Mouse (Mus musculus) liver, postnatal 0 days (tissue): ENCODE measurements around the gene Adsl. TPM values are rescaled to one million over a fixed set of nuclear protein-coding genes. Genes with fewer than 3 reads are reported as not detected.

Experiments used
- ATAC-seq: fragments of 200-750 bp; cut with Nextera tagmentation; 2 replicates; pipeline ENCODE4 v1.8.0; 2017; ENCODE audit warnings: mild to moderate bottlenecking, moderate library complexity
- DNase-seq: peaks from one replicate; pipeline ENCODE4 v3.0.0-alpha.2; 2016
- H3K27ac ChIP-seq: fragments of 300-500 bp; sonication (generic); 2 replicates; pipeline ENCODE4 v1.5.1; 2014; ENCODE audit warnings: antibody characterized with exemption, moderate library complexity, mild to moderate bottlenecking, low read depth
- H3K27me3 ChIP-seq: fragments of 300-500 bp; sonication (generic); 2 replicates; pipeline ENCODE4 v1.6.1; 2014; ENCODE audit warnings: low read length, control low read depth, mixed read lengths; ENCODE audit not compliant: insufficient read depth
- H3K36me3 ChIP-seq: fragments of 300-500 bp; sonication (generic); replicated peaks from 2 replicates; pipeline ENCODE4 v1.6.1; 2014; ENCODE audit warnings: mild to moderate bottlenecking, control low read depth, low read length, moderate library complexity, mixed read lengths; ENCODE audit not compliant: insufficient read depth
- H3K4me1 ChIP-seq: fragments of 300-500 bp; sonication (generic); 2 replicates; pipeline ENCODE4 v1.6.1; 2014; ENCODE audit warnings: antibody characterized with exemption, mild to moderate bottlenecking, control low read depth; ENCODE audit not compliant: insufficient read depth
- H3K4me2 ChIP-seq: fragments of 300-500 bp; sonication (generic); 2 replicates; pipeline ENCODE4 v1.6.1; 2014; ENCODE audit warnings: low read depth, mild to moderate bottlenecking, low read length, moderate library complexity, mixed read lengths
- H3K4me3 ChIP-seq: fragments of 300-500 bp; sonication (generic); 2 replicates; pipeline ENCODE4 v1.5.1; 2014; ENCODE audit warnings: low read depth, low read length
- H3K9ac ChIP-seq: fragments of 300-500 bp; sonication (generic); replicated peaks from 2 replicates; pipeline ENCODE4 v1.6.1; 2014; ENCODE audit warnings: mild to moderate bottlenecking, moderate library complexity
- H3K9me3 ChIP-seq: fragments of 300-500 bp; sonication (generic); 2 replicates; pipeline ENCODE4 v1.6.1; 2016; ENCODE audit warnings: mild to moderate bottlenecking, control low read depth, low read length, mixed read lengths
- CTCF ChIP-seq: sonication (generic); IDR thresholded peaks from 2 replicates; pipeline ENCODE4 v1.5.1; 2016; ENCODE audit warnings: antibody characterized with exemption, low read depth
- EP300 ChIP-seq: IDR thresholded peaks from 2 replicates; pipeline ENCODE4 v1.6.1; 2016; ENCODE audit warnings: antibody characterized with exemption, low read depth, mild to moderate bottlenecking
- WGBS: fragments of 180-500 bp; shearing (Covaris S2); extraction: QIAGEN DNeasy Blood & Tissue Kit; methylation state at CpG from one replicate; pipeline ENCODE4 v1.1.7; 2014; ENCODE audit not compliant: insufficient replicate concordance; 5-methylcytosine and 5-hydroxymethylcytosine counted together
- polyA plus RNA-seq: library from polyadenylated mRNA; unstranded; fragments of >200 nt; fragmentation: Nextera tagmentation; extraction: Ambion mirVana; gene quantifications from 2 replicates; pipeline ENCODE4 v1.2.1, GENCODE M21; 2015

The Adsl gene
- polyA plus RNA-seq, 1 experiment from 2014 or later, result 37.0 TPM

DNA sequence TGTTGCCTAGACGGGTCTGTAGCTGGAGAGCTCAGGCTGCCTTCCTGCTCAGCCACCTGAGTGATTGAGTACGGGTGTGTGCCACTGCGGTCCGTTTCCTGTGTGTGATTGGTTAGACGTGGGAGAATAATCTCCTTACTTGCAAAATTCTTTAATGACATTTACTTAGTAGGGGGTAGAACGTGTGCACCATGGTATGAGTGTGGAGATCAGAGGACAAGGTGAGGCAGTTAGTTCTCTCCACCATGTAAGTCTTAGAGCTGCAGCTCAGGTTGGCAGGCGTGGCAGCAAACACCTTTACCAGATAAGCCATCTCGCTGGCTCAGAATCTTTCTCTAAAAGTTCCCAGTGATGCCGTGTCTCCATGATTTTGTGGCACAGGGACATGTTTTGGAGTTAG, 5.7 kb downstream of the Adsl start:
- no peak overlapping the region for H3K4me3 ChIP-seq
- no peak overlapping the region for H3K4me2 ChIP-seq
- no peaks in the 10 kb centered on the region for H3K27me3 ChIP-seq
- no peaks in the 10 kb centered on the region for H3K9me3 ChIP-seq
- H3K27ac ChIP-seq, result no peak overlapping the region
- DNase-seq (no peak), ATAC-seq (no peak)
- H3K36me3 ChIP-seq, result peaks cover 41% of the 10 kb centered on the region
- peaks cover 10% of the 10 kb centered on the region for H3K4me1 ChIP-seq
- H3K9ac ChIP-seq, result no peak overlapping the region
- 83% methylated on average over 9 of the region's 9 CpGs for WGBS
- TF ChIP-seq CTCF, result no peak
- no peak for TF ChIP-seq EP300

DNA sequence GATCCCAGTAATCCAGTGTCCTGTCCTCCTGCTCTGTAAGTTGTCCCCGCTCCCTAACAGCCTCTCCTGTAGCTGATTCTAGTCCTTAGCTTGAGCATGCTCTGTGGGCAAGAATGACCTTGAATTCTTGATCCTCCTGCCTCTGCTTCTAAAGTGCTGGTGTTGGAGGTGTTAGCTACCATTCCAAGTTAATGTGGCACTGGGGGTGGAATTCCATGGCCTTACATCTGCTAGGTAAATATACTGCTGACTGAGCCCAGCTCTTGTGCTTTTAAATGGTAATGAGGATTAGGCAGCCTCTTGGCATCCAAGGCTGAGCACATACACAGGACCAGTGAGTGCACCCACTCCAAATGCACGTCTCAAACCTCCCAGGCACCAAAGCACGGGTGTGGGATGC, 6.6 kb downstream of the Adsl start:
- Histone ChIP-seq H3K9ac (no peak overlapping the region), H3K27me3 (no peaks in the 10 kb centered on the region), H3K27ac (no peak overlapping the region), H3K4me3 (no peak overlapping the region), H3K36me3 (peaks cover 44% of the 10 kb centered on the region), H3K4me2 (no peak overlapping the region), H3K4me1 (peaks cover under 1% of the 10 kb centered on the region; the same call in 1 of the 2 replicates), H3K9me3 (no peaks in the 10 kb centered on the region)
- DNase-seq (no peak), ATAC-seq (no peak)
- 79% methylated on average over 3 of the region's 3 CpGs for WGBS
- no peak for TF ChIP-seq CTCF
- no peak for TF ChIP-seq EP300

DNA sequence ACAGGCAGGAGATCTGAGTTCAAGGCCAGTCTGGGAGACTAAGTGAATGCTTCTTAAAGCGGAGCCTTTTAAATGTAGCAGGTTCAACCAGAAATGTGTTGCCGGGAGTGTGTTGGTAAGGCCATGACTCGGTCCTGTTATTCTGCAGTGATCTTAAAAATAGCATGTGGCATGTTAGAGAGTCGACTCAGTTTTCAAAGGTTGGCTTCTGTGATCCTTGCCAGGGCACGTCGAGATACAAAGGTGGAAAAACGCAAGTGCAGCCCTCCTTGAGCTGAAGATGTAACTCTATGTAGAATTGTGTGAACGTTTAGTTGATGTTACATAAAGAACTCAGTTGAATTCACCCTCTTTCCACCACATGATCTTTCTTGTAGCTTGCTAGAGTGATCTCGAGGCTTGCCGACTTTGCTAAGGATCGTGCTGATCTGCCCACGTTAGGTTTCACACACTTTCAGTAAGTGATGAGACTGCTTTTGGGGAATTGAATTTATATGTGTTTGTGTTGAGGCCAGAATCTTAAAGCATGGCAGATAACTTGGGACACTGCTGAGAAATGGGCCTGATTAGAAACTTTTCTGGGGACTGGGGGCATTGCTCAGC, 7.6 kb downstream of the Adsl start:
- peaks cover 50% of the 10 kb centered on the region for H3K36me3 ChIP-seq
- H3K4me1 ChIP-seq, result no peaks in the 10 kb centered on the region
- H3K4me2 ChIP-seq, result no peak overlapping the region
- WGBS, result 86% methylated on average over 12 of the region's 12 CpGs
- ATAC-seq (no peak), DNase-seq (no peak)
- no peak overlapping the region for H3K4me3 ChIP-seq
- no peak overlapping the region for H3K27ac ChIP-seq
- H3K27me3 ChIP-seq, result no peaks in the 10 kb centered on the region
- no peak overlapping the region for H3K9ac ChIP-seq
- H3K9me3 ChIP-seq, result no peaks in the 10 kb centered on the region
- no peak for TF ChIP-seq EP300

DNA sequence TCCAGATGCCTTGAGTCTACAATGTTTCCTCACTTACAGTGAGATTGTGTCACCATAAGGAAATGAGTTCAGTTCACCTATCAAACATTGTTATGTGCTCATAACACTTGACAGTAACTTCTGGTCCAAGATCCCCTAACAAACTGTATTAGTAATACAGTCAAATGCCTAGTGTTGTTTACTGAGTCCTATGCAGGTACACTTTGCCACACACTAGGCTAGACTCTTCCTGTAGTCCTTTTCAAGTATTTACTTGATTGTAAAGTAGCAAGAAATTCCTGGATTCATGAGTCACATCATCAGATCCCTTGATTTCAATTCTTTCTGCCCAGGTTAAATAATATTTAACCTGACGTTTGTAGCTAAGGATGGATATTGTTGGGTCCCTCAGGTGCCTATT, 21.1 kb downstream of the Adsl start:
- no peak overlapping the region for H3K4me2 ChIP-seq
- no peaks in the 10 kb centered on the region for H3K9me3 ChIP-seq
- H3K9ac ChIP-seq, result no peak overlapping the region
- no peak overlapping the region for H3K27ac ChIP-seq
- no peaks in the 10 kb centered on the region for H3K27me3 ChIP-seq
- 87% methylated on average over 1 of the region's 1 CpGs for WGBS
- no peaks in the 10 kb centered on the region for H3K4me1 ChIP-seq
- no peak for TF ChIP-seq CTCF
- no peak for TF ChIP-seq EP300
- no peak overlapping the region for H3K4me3 ChIP-seq
- DNase-seq (no peak), ATAC-seq (no peak)
- peaks cover 36% of the 10 kb centered on the region for H3K36me3 ChIP-seq

DNA sequence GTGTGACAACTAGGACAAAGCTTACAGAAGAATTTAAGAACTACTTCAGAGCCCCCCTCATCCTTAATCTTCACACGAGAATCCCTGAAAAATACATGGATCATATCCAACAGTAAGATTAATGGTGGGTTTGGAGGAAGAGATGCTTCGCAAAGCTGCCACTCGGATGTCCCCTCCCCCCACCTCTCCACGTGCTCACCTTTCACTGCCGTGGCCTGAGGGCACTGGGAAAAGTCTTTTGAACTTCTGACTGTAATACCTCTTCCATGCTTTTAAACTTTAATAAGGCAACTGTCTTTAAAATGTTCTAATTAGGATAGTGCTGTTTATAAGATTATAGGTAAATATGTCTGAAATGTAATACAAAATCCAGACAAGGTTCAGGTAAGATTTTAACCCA, 26.0 kb downstream of the Adsl start:
- no peak for ATAC-seq

DNA sequence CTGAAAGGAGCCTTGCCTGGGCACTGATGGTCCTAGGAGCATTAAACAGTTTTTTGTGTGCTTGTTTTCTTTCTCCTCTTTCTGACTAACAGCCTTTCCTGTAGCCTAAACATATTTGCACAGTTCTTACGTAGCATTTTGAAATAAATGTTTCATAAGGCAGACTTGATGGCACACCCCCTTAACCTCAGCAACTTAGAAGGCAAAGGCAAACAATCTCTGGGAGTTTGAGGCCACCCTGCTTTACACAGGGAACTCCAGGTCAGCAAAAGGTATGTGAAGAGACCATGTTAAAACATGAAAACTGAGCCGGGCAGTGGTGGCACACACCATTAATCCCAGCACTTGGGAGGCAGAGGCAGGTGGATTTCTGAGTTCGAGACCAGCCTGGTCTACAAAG, 27.4 kb downstream of the Adsl start:
- ATAC-seq, result no peak
- no peak overlapping the region for H3K9ac ChIP-seq
- no peak overlapping the region for H3K4me2 ChIP-seq
- no peaks in the 10 kb centered on the region for H3K36me3 ChIP-seq
- H3K4me3 ChIP-seq, result no peak overlapping the region
- no peak overlapping the region for H3K27ac ChIP-seq
- TF ChIP-seq EP300 (no peak), CTCF (no peak)
- no peaks in the 10 kb centered on the region for H3K27me3 ChIP-seq
- no peak for DNase-seq
- no peaks in the 10 kb centered on the region for H3K9me3 ChIP-seq
- H3K4me1 ChIP-seq, result peaks cover 18% of the 10 kb centered on the region
- 55% methylated on average over 3 of the region's 3 CpGs for WGBS

More for the DNA sequence above, 26.0 kb downstream of the Adsl start:
- no peak for DNase-seq
- no peaks in the 10 kb centered on the region for H3K9me3 ChIP-seq
- H3K4me2 ChIP-seq, result no peak overlapping the region
- peaks cover 18% of the 10 kb centered on the region for H3K4me1 ChIP-seq
- H3K4me3 ChIP-seq, result no peak overlapping the region
- H3K27me3 ChIP-seq, result no peaks in the 10 kb centered on the region
- no peak overlapping the region for H3K9ac ChIP-seq
- no peak overlapping the region for H3K27ac ChIP-seq
- WGBS, result 52% methylated on average over 5 of the region's 5 CpGs
- H3K36me3 ChIP-seq, result peaks cover 4% of the 10 kb centered on the region; the same call in 1 of the 2 replicates
- no peak for TF ChIP-seq EP300
- no peak for TF ChIP-seq CTCF
